Mouse (Mus musculus) skeletal muscle tissue, adult 2 months (tissue): Measurements from ENCODE around the gene Gm20509.
A peak's percentile ranks its signal among the peaks of the same experiment; 100 is the strongest.
"Not testable (repeated sequence)": the region's sequence is repeated elsewhere in the genome, so short reads cannot be mapped to it uniquely, and the experiment has no call there.

ENCODE experiments used
- DNase-seq: peaks from one replicate; pipeline ENCODE4 v3.0.0-alpha.2; 2012; ENCODE audit warnings: low read depth, low spot score

The Gm20509 gene

GRCm38 (mm10) chr9:73101536-73101935 is 734 bp upstream of the Gm20509 start, which contains the start of gene Khdc3:
Gene Khdc3 (plus strand): TSS chr9:73101836.
- DNase-seq: no peak

- DNase-seq: no peak
These were observed 1.0 kb downstream of the Gm20509 start for GRCm38 (mm10) chr9:73103159-73103879.

GRCm38 (mm10) chr9:73103880-73104198 is 1.6 kb downstream of the Gm20509 start:
- DNase-seq: no peak

- DNase-seq: no peak
These were observed 2.9 kb downstream of the Gm20509 start for GRCm38 (mm10) chr9:73105141-73105540.

GRCm38 (mm10) chr9:73105771-73106170 is 3.5 kb downstream of the Gm20509 start:
- no peak for DNase-seq

- peak; percentile 85 for DNase-seq
These were observed 10.9 kb downstream of the Gm20509 start, which contains the start of gene Rsl24d1 for GRCm38 (mm10) chr9:73112919-73113906. Gene Rsl24d1 (plus strand): TSS chr9:73113426.

- DNase-seq: not testable (repeated sequence)
These were observed 14.4 kb downstream of the Gm20509 start for GRCm38 (mm10) chr9:73116704-73117103.

- no peak for DNase-seq
These were observed 15.7 kb downstream of the Gm20509 start for GRCm38 (mm10) chr9:73118012-73118411.

- DNase-seq: no peak
These were observed 19.5 kb downstream of the Gm20509 start for GRCm38 (mm10) chr9:73121735-73122134.

GRCm38 (mm10) chr9:73125043-73125570 is 22.8 kb downstream of the Gm20509 start:
- no peak for DNase-seq

GRCm38 (mm10) chr9:73127457-73127856 is 25.2 kb downstream of the Gm20509 start:
- DNase-seq: no peak

GRCm38 (mm10) chr9:73129875-73130274 is 27.6 kb downstream of the Gm20509 start:
- no peak for DNase-seq

- DNase-seq: no peak
These were observed 28.3 kb downstream of the Gm20509 start for GRCm38 (mm10) chr9:73130529-73130928.

GRCm38 (mm10) chr9:73137341-73137886 is 35.1 kb downstream of the Gm20509 start:
- no peak for DNase-seq

- DNase-seq: no peak
These were observed 52.1 kb downstream of the Gm20509 start for GRCm38 (mm10) chr9:73154347-73154746.

GRCm38 (mm10) chr9:73157968-73158367 is 55.7 kb downstream of the Gm20509 start:
- DNase-seq: no peak

- peak; percentile 7 for DNase-seq
These were observed 57.0 kb downstream of the Gm20509 start for GRCm38 (mm10) chr9:73159265-73159664.

- peak; percentile 46 for DNase-seq
These were observed 60.5 kb downstream of the Gm20509 start for GRCm38 (mm10) chr9:73162571-73163333.

GRCm38 (mm10) chr9:73165631-73166030 is 63.4 kb downstream of the Gm20509 start:
- peak; percentile 12 for DNase-seq
